Mouse (Mus musculus): ENCODE measurements at regions not wholly inside any gene's neighbourhood (a gene's known extent, or its start where the extent isn't known, plus 50 kb on each side); places are given as distances from the start of the nearest gene placed in this dataset.

DNA sequence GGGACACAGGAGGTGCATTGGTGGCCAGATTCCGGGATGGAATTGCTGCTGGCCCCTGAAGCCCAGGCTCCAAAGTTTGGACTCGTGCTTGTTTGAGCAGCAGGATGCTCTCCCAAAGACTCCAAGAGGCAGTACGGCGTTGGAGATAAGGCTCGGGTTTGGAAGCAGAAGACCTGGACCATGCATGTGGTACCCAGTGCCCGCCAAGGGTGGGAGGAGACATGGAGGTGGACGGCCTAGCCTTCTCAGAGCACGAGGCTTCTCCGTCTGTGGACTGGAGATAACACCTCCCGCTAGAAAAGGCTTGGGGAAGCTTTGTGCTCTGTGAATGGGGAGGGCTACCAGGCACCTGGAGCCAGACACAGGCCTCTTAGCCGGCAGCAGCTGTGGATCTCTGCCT lies 271.7 kb downstream of the Rps6kc1 start:
- H3K9me3 ChIP-seq (ENCODE audit: low read length) = no peaks in the 10 kb centered on the region
- TF ChIP-seq EP300 (IDR thresholded peaks at IDR 0.05; ENCODE audit: low read depth) (no peak), CTCF (IDR thresholded peaks at IDR 0.05; ENCODE audit: low read depth) (no peak)
- H3K36me3 ChIP-seq (replicated peaks; ENCODE audit: insufficient read depth, low read length) = no peaks in the 10 kb centered on the region
- ATAC-seq (no peak), DNase-seq (no peak)
- no peak overlapping the region for H3K27ac ChIP-seq (ENCODE audit: low read depth)
- no peak overlapping the region for H3K4me3 ChIP-seq (ENCODE audit: low read depth, low read length)
- H3K9ac ChIP-seq (replicated peaks) = no peak overlapping the region
- no peak overlapping the region for H3K4me2 ChIP-seq (ENCODE audit: low read depth, low read length)
- WGBS (ENCODE audit: insufficient replicate concordance) = 69% methylated on average over 11 of the region's 11 CpGs
- H3K4me1 ChIP-seq (ENCODE audit: insufficient read depth) = no peaks in the 10 kb centered on the region
- no peaks in the 10 kb centered on the region for H3K27me3 ChIP-seq (ENCODE audit: insufficient read depth, low read length)

DNA sequence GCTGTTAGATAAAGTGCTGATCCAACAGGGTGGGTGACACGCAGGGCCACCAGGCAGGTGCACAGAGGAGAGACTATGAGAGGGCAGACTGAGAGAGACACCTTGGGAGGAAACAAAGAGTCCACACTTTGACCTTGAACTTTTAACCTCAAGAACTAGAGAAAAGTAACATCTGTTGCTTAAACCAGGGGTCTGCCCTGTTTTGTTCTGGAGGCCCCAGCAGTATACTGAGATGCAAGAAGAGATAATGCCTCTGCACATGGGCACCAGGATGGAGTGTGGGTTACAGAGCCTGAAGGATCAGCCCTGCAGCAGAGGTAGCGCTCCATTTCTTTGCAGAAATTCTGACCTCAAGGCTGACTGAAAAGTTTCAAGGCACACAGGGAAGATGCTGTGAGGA lies 276.6 kb downstream of the Rps6kc1 start:
- TF ChIP-seq EP300 (IDR thresholded peaks at IDR 0.05; ENCODE audit: low read depth) = no peak
- TF ChIP-seq CTCF (IDR thresholded peaks at IDR 0.05; ENCODE audit: low read depth) = no peak

DNA sequence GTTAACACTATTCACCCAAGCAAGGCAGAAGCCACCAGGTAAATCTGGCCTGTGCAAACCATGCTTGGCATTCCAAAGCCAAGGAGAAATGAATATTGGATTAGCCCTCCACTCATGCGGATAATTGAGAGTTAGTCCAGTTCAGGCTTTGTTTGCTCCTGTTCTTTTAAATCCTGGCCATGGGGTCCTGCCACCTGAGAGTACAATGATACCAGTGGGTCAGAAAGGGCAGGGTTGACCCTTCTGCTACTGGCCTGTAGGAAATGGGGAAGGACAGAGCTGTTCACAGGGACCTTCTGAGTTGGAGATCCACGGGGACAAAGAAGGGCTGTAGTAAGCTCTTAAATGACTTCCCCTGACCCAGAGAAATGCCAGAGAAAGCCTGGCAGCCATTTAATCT lies 279.9 kb downstream of the Rps6kc1 start:
- H3K9me3 ChIP-seq (ENCODE audit: low read length) = no peaks in the 10 kb centered on the region
- no peak overlapping the region for H3K4me3 ChIP-seq (ENCODE audit: low read depth, low read length)
- H3K9ac ChIP-seq (replicated peaks) = no peak overlapping the region
- DNase-seq (no peak), ATAC-seq (no peak)
- 63% methylated on average over 2 of the region's 2 CpGs for WGBS (ENCODE audit: insufficient replicate concordance)
- TF ChIP-seq CTCF (IDR thresholded peaks at IDR 0.05; ENCODE audit: low read depth) (no peak), EP300 (IDR thresholded peaks at IDR 0.05; ENCODE audit: low read depth) (no peak)
- no peaks in the 10 kb centered on the region for H3K27me3 ChIP-seq (ENCODE audit: insufficient read depth, low read length)
- no peaks in the 10 kb centered on the region for H3K36me3 ChIP-seq (replicated peaks; ENCODE audit: insufficient read depth, low read length)
- H3K4me1 ChIP-seq (ENCODE audit: insufficient read depth) = no peaks in the 10 kb centered on the region
- H3K27ac ChIP-seq (ENCODE audit: low read depth) = no peak overlapping the region
- no peak overlapping the region for H3K4me2 ChIP-seq (ENCODE audit: low read depth, low read length)

More for the DNA sequence above, 276.6 kb downstream of the Rps6kc1 start:
- H3K9me3 ChIP-seq (ENCODE audit: low read length) = no peaks in the 10 kb centered on the region
- no peak overlapping the region for H3K9ac ChIP-seq (replicated peaks)
- no peak overlapping the region for H3K4me2 ChIP-seq (ENCODE audit: low read depth, low read length)
- DNase-seq (peak; percentile 2), ATAC-seq (no peak)
- H3K36me3 ChIP-seq (replicated peaks; ENCODE audit: insufficient read depth, low read length) = no peaks in the 10 kb centered on the region
- WGBS (ENCODE audit: insufficient replicate concordance) = 68% methylated on average over 2 of the region's 2 CpGs
- no peaks in the 10 kb centered on the region for H3K4me1 ChIP-seq (ENCODE audit: insufficient read depth)
- H3K27ac ChIP-seq (ENCODE audit: low read depth) = no peak overlapping the region
- H3K4me3 ChIP-seq (ENCODE audit: low read depth, low read length) = no peak overlapping the region
- H3K27me3 ChIP-seq (ENCODE audit: insufficient read depth, low read length) = no peaks in the 10 kb centered on the region

GRCm38 (mm10) chr1:190630193-190630592 lies 281.4 kb downstream of the Rps6kc1 start:
- Histone ChIP-seq H3K4me1 (ENCODE audit: insufficient read depth) (no peaks in the 10 kb centered on the region), H3K4me2 (ENCODE audit: low read depth, low read length) (no peak overlapping the region), H3K9ac (replicated peaks) (no peak overlapping the region), H3K36me3 (replicated peaks; ENCODE audit: insufficient read depth, low read length) (no peaks in the 10 kb centered on the region), H3K27ac (ENCODE audit: low read depth) (no peak overlapping the region), H3K27me3 (ENCODE audit: insufficient read depth, low read length) (no peaks in the 10 kb centered on the region), H3K9me3 (ENCODE audit: low read length) (no peaks in the 10 kb centered on the region), H3K4me3 (ENCODE audit: low read depth, low read length) (no peak overlapping the region)
- ATAC-seq (no peak), DNase-seq (no peak)
- 78% methylated on average over 5 of the region's 5 CpGs for WGBS (ENCODE audit: insufficient replicate concordance)
- no peak for TF ChIP-seq CTCF (IDR thresholded peaks at IDR 0.05; ENCODE audit: low read depth)
- no peak for TF ChIP-seq EP300 (IDR thresholded peaks at IDR 0.05; ENCODE audit: low read depth)

GRCm38 (mm10) chr1:190623916-190624315 lies 287.7 kb downstream of the Rps6kc1 start:
- no peak for ATAC-seq
- Histone ChIP-seq H3K9ac (replicated peaks) (no peak overlapping the region), H3K9me3 (ENCODE audit: low read length) (no peaks in the 10 kb centered on the region), H3K27me3 (ENCODE audit: insufficient read depth, low read length) (no peaks in the 10 kb centered on the region), H3K4me3 (ENCODE audit: low read depth, low read length) (no peak overlapping the region), H3K36me3 (replicated peaks; ENCODE audit: insufficient read depth, low read length) (no peaks in the 10 kb centered on the region), H3K27ac (ENCODE audit: low read depth) (no peak overlapping the region), H3K4me2 (ENCODE audit: low read depth, low read length) (no peak overlapping the region), H3K4me1 (ENCODE audit: insufficient read depth) (no peaks in the 10 kb centered on the region)
- TF ChIP-seq CTCF (IDR thresholded peaks at IDR 0.05; ENCODE audit: low read depth) (no peak), EP300 (IDR thresholded peaks at IDR 0.05; ENCODE audit: low read depth) (no peak)
- DNase-seq = no peak
- whole genome bisulfite sequencing (ENCODE audit: insufficient replicate concordance) = 86% methylated on average over 8 of the region's 8 CpGs

DNA sequence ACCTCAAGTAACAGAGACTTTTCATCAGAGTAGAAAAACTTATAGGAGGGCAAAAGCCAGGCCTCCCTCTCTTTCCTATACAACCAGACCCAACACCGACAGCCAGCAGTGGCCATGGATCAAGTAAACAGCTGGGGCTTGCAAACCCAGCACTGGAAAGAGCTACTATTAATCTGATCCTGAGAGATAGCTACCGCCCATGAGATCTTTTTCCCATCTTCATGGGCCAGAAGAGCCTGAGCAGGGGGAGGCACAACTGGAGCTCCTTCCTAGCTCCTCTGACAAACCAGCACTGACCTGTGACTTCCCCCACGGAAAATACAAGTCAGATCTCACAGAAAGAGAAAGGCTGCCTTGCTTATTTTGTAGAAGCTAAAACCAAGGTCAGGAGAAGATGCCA lies 311.1 kb downstream of the Rps6kc1 start:
- no peak overlapping the region for H3K4me2 ChIP-seq (ENCODE audit: low read depth, low read length)
- H3K36me3 ChIP-seq (replicated peaks; ENCODE audit: insufficient read depth, low read length) = no peaks in the 10 kb centered on the region
- no peak for TF ChIP-seq CTCF (IDR thresholded peaks at IDR 0.05; ENCODE audit: low read depth)
- no peak for TF ChIP-seq EP300 (IDR thresholded peaks at IDR 0.05; ENCODE audit: low read depth)
- WGBS (ENCODE audit: insufficient replicate concordance) = 68% methylated on average over 3 of the region's 3 CpGs
- H3K9me3 ChIP-seq (ENCODE audit: low read length) = no peaks in the 10 kb centered on the region
- ATAC-seq = no peak
- H3K4me1 ChIP-seq (ENCODE audit: insufficient read depth) = no peaks in the 10 kb centered on the region
- H3K27me3 ChIP-seq (ENCODE audit: insufficient read depth, low read length) = no peaks in the 10 kb centered on the region
- H3K9ac ChIP-seq (replicated peaks) = no peak overlapping the region
- no peak overlapping the region for H3K27ac ChIP-seq (ENCODE audit: low read depth)
- H3K4me3 ChIP-seq (ENCODE audit: low read depth, low read length) = no peak overlapping the region
- DNase-seq = no peak

DNA sequence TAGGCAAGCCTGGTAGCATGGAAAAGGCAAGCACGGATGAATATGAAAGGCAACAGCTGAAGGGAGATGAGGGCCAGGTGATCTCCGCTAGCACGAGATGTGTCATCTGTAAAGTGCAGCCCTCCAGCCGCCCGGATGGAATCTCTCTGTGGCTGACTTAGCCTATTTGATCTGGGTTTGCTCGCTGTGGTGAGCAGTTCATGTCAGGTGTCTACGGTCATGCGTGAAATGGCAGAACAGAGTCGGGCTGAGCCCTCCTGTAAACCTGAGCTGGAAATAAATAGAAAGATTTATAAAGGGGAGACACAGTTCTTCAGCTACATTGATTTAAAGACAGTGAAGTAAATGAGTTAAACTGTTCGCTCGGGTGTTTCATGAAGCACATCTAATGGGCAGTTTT lies 311.9 kb downstream of the Rps6kc1 start:
- H3K4me3 ChIP-seq (ENCODE audit: low read depth, low read length) = no peak overlapping the region
- H3K27me3 ChIP-seq (ENCODE audit: insufficient read depth, low read length) = no peaks in the 10 kb centered on the region
- H3K27ac ChIP-seq (ENCODE audit: low read depth) = no peak overlapping the region
- H3K9ac ChIP-seq (replicated peaks) = no peak overlapping the region
- H3K9me3 ChIP-seq (ENCODE audit: low read length) = no peaks in the 10 kb centered on the region
- ATAC-seq (no peak), DNase-seq (no peak)
- H3K36me3 ChIP-seq (replicated peaks; ENCODE audit: insufficient read depth, low read length) = no peaks in the 10 kb centered on the region
- H3K4me1 ChIP-seq (ENCODE audit: insufficient read depth) = no peaks in the 10 kb centered on the region
- H3K4me2 ChIP-seq (ENCODE audit: low read depth, low read length) = no peak overlapping the region
- 85% methylated on average over 11 of the region's 11 CpGs for WGBS (ENCODE audit: insufficient replicate concordance)
- no peak for TF ChIP-seq CTCF (IDR thresholded peaks at IDR 0.05; ENCODE audit: low read depth)
- no peak for TF ChIP-seq EP300 (IDR thresholded peaks at IDR 0.05; ENCODE audit: low read depth)

Data from liver, postnatal 0 days (tissue).